Mouse (Mus musculus) heart, postnatal 0 days (tissue): ENCODE data around the gene Lyrm7.

ENCODE experiments used
- CTCF ChIP-seq: IDR thresholded peaks from 2 replicates; pipeline ENCODE4 v1.5.1; 2016; ENCODE audit warnings: antibody characterized with exemption, control low read depth, low read depth
- EP300 ChIP-seq: IDR thresholded peaks from 2 replicates; pipeline ENCODE4 v1.6.1; 2016; ENCODE audit warnings: antibody characterized with exemption, low read depth

DNA sequence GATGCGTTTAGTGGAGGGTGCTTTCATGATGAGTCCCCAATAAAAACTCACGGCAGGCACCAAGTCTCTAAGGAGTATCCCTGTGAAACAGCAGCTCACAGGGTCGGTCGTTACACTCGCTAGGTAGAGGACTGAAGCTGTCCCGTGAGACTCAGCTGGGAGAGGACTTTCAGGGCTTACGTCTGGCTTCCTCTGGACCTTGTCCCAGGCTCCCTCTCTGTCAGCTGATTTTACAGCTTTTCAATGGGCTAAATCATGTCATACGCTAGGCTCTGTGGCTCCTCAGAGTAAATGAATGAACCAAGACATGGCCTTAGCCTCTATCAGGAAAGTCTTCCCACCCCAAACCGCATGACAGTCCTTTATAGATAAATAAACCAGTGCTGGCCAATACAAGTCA is 33.9 kb upstream of the Lyrm7 start:
- no peak for TF ChIP-seq CTCF
- TF ChIP-seq EP300, result no peak
